Mouse (Mus musculus): ENCODE data around the gene Clk3. TPM values are rescaled to one million over a fixed set of nuclear protein-coding genes. Genes with fewer than 3 reads are reported as not detected.

Clk3 gene
- polyA plus RNA-seq, 1 experiment from 2014 or later, result 63.6 TPM

- Histone ChIP-seq H3K36me3 (peaks cover 3% of the 10 kb centered on the region; the same call in 1 of the 2 replicates), H3K27ac (replicated peaks) (no peak overlapping the region), H3K4me2 (no peak overlapping the region), H3K4me1 (peaks cover 28% of the 10 kb centered on the region), H3K9ac (replicated peaks) (no peak overlapping the region), H3K4me3 (replicated peaks) (no peak overlapping the region), H3K9me3 (replicated peaks) (no peaks in the 10 kb centered on the region), H3K27me3 (replicated peaks) (no peaks in the 10 kb centered on the region)
- ATAC-seq (ENCODE audit: low FRiP score), result no peak
- WGBS, result 14% methylated on average over 3 of the region's 3 CpGs
Measured at GRCm38 (mm10) chr9:57803047-57803446, 37.4 kb upstream of the Clk3 start.

GRCm38 (mm10) chr9:57800325-57800975 is 34.8 kb upstream of the Clk3 start:
- no peak overlapping the region for H3K4me2 ChIP-seq
- H3K36me3 ChIP-seq, result peaks cover 24% of the 10 kb centered on the region
- no peak overlapping the region for H3K27ac ChIP-seq (replicated peaks)
- no peak overlapping the region for H3K4me3 ChIP-seq (replicated peaks)
- no peak overlapping the region for H3K9ac ChIP-seq (replicated peaks)
- 91% methylated on average over 9 of the region's 9 CpGs for WGBS
- no peaks in the 10 kb centered on the region for H3K27me3 ChIP-seq (replicated peaks)
- H3K9me3 ChIP-seq (replicated peaks), result no peaks in the 10 kb centered on the region
- ATAC-seq (ENCODE audit: low FRiP score), result no peak
- H3K4me1 ChIP-seq, result peaks cover 16% of the 10 kb centered on the region

- H3K27me3 ChIP-seq (replicated peaks), result no peaks in the 10 kb centered on the region
- 9% methylated on average over 10 of the region's 10 CpGs for WGBS
- no peak overlapping the region for H3K4me2 ChIP-seq
- no peak overlapping the region for H3K9ac ChIP-seq (replicated peaks)
- no peak for ATAC-seq (ENCODE audit: low FRiP score)
- H3K36me3 ChIP-seq, result peaks cover 36% of the 10 kb centered on the region
- peaks cover 16% of the 10 kb centered on the region for H3K4me1 ChIP-seq
- H3K4me3 ChIP-seq (replicated peaks), result no peak overlapping the region
- H3K9me3 ChIP-seq (replicated peaks), result no peaks in the 10 kb centered on the region
- no peak overlapping the region for H3K27ac ChIP-seq (replicated peaks)
Measured at GRCm38 (mm10) chr9:57798725-57799253, 33.1 kb upstream of the Clk3 start.

DNA sequence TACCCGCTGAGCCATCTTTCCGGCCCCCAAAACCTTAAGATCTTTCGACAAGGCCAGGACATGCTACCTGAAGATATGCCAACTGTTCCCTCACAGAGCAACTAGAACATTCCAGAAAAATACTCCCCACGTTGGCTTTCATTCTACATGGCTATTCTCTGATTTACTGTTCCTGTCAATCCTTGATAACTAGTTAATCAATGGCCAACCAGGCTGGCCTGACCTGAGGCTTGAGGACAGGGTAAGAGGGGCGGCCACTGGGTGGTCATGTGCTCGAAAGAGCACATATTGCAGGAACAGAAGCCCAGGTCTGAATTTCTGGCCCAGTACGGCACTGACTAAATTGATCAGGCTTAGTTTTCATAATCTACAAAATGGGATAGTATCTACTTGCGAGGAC is 31.8 kb upstream of the Clk3 start:
- H3K27ac ChIP-seq (replicated peaks), result no peak overlapping the region
- H3K4me2 ChIP-seq, result no peak overlapping the region
- no peak overlapping the region for H3K9ac ChIP-seq (replicated peaks)
- H3K9me3 ChIP-seq (replicated peaks), result no peaks in the 10 kb centered on the region
- 95% methylated on average over 8 of the region's 8 CpGs for WGBS
- no peak overlapping the region for H3K4me3 ChIP-seq (replicated peaks)
- no peak for ATAC-seq (ENCODE audit: low FRiP score)
- no peaks in the 10 kb centered on the region for H3K27me3 ChIP-seq (replicated peaks)
- peaks cover 48% of the 10 kb centered on the region for H3K36me3 ChIP-seq
- H3K4me1 ChIP-seq, result peaks cover 6% of the 10 kb centered on the region; the same call in 1 of the 2 replicates

- Histone ChIP-seq H3K4me2 (no peak overlapping the region), H3K36me3 (peaks cover 46% of the 10 kb centered on the region), H3K27me3 (replicated peaks) (no peaks in the 10 kb centered on the region), H3K27ac (replicated peaks) (no peak overlapping the region), H3K4me3 (replicated peaks) (no peak overlapping the region), H3K9ac (replicated peaks) (no peak overlapping the region), H3K4me1 (no peaks in the 10 kb centered on the region), H3K9me3 (replicated peaks) (no peaks in the 10 kb centered on the region)
- ATAC-seq (ENCODE audit: low FRiP score), result no peak
- WGBS, result 86% methylated on average over 3 of the region's 3 CpGs
Measured at GRCm38 (mm10) chr9:57789733-57790132, 24.1 kb upstream of the Clk3 start.

DNA sequence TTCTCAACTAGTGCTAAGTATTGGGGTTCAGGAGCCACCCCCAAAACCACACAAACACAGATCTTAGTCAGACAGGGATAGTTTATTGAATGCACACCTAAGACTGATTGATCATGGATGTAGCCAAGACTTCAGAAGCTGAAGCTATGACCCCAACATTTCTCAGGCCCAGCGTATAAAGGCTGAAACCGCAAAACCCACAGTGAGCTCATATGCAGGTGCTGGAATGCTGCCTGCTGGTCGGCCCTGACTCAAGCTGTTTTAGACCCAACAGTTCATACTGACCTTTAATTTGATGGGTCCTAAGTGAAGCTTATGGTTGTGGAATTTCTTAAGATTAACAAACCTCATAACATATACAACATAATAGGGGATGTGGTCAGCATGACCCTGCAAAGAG is 17.0 kb upstream of the Clk3 start:
- no peak overlapping the region for H3K4me2 ChIP-seq
- no peaks in the 10 kb centered on the region for H3K36me3 ChIP-seq
- no peak overlapping the region for H3K9ac ChIP-seq (replicated peaks)
- H3K27me3 ChIP-seq (replicated peaks), result no peaks in the 10 kb centered on the region
- no peaks in the 10 kb centered on the region for H3K9me3 ChIP-seq (replicated peaks)
- H3K4me3 ChIP-seq (replicated peaks), result no peak overlapping the region
- no peak overlapping the region for H3K27ac ChIP-seq (replicated peaks)
- 97% methylated on average over 3 of the region's 3 CpGs for WGBS
- H3K4me1 ChIP-seq, result no peaks in the 10 kb centered on the region
- no peak for ATAC-seq (ENCODE audit: low FRiP score)

- Histone ChIP-seq H3K27ac (replicated peaks) (no peak overlapping the region), H3K9me3 (replicated peaks) (no peaks in the 10 kb centered on the region), H3K9ac (replicated peaks) (no peak overlapping the region), H3K4me3 (replicated peaks) (no peak overlapping the region), H3K36me3 (no peaks in the 10 kb centered on the region), H3K4me2 (no peak overlapping the region), H3K27me3 (replicated peaks) (no peaks in the 10 kb centered on the region), H3K4me1 (no peaks in the 10 kb centered on the region)
- ATAC-seq (ENCODE audit: low FRiP score), result no peak
- WGBS, result 67% methylated on average over 4 of the region's 4 CpGs
Measured at GRCm38 (mm10) chr9:57775736-57776135, 10.1 kb upstream of the Clk3 start.

- H3K4me3 ChIP-seq (replicated peaks), result no peak overlapping the region
- ATAC-seq (ENCODE audit: low FRiP score), result no peak
- no peaks in the 10 kb centered on the region for H3K27me3 ChIP-seq (replicated peaks)
- H3K4me1 ChIP-seq, result no peaks in the 10 kb centered on the region
- 77% methylated on average over 5 of the region's 5 CpGs for WGBS
- H3K27ac ChIP-seq (replicated peaks), result no peak overlapping the region
- H3K4me2 ChIP-seq, result no peak overlapping the region
- no peaks in the 10 kb centered on the region for H3K36me3 ChIP-seq
- no peak overlapping the region for H3K9ac ChIP-seq (replicated peaks)
- no peaks in the 10 kb centered on the region for H3K9me3 ChIP-seq (replicated peaks)
Measured at GRCm38 (mm10) chr9:57775026-57775425, 9.4 kb upstream of the Clk3 start.

GRCm38 (mm10) chr9:57774168-57774567 is 8.5 kb upstream of the Clk3 start:
- H3K36me3 ChIP-seq, result no peaks in the 10 kb centered on the region

DNA sequence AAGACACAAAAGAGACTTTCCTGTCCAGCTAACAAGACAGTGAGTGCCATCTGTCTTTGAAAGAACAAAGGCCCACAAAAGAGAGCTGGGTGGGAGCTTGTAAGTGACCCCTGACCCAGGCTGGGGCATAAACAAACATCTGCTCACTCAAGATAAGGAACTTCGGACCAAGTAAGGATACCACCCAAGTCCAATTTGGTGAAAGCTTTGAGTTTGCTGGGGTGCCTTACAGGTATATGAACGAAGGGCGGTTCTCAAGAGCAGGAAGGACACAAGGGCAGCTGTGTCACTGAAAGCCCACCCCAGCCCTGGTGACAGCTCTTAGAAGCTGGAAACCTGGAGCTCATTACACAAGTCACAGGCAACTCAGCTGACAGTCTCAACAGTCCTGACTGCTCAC is 8.1 kb upstream of the Clk3 start:
- no peak for ATAC-seq (ENCODE audit: low FRiP score)
- Histone ChIP-seq H3K27ac (replicated peaks) (no peak overlapping the region), H3K27me3 (replicated peaks) (no peaks in the 10 kb centered on the region), H3K4me2 (no peak overlapping the region), H3K4me1 (no peaks in the 10 kb centered on the region), H3K9ac (replicated peaks) (no peak overlapping the region), H3K9me3 (replicated peaks) (no peaks in the 10 kb centered on the region), H3K4me3 (replicated peaks) (no peak overlapping the region), H3K36me3 (no peaks in the 10 kb centered on the region)
- 78% methylated on average over 3 of the region's 3 CpGs for WGBS

More at GRCm38 (mm10) chr9:57774168-57774567, 8.5 kb upstream of the Clk3 start:
- no peaks in the 10 kb centered on the region for H3K4me1 ChIP-seq
- H3K27me3 ChIP-seq (replicated peaks), result no peaks in the 10 kb centered on the region
- no peak for ATAC-seq (ENCODE audit: low FRiP score)
- H3K4me2 ChIP-seq, result no peak overlapping the region
- no peak overlapping the region for H3K9ac ChIP-seq (replicated peaks)
- H3K9me3 ChIP-seq (replicated peaks), result no peaks in the 10 kb centered on the region
- no peak overlapping the region for H3K4me3 ChIP-seq (replicated peaks)
- WGBS, result 24% methylated on average over 1 of the region's 1 CpGs
- H3K27ac ChIP-seq (replicated peaks), result no peak overlapping the region

- Histone ChIP-seq H3K36me3 (no peaks in the 10 kb centered on the region), H3K27me3 (replicated peaks) (no peaks in the 10 kb centered on the region), H3K27ac (replicated peaks) (no peak overlapping the region), H3K4me3 (replicated peaks) (no peak overlapping the region), H3K9ac (replicated peaks) (no peak overlapping the region), H3K9me3 (replicated peaks) (no peaks in the 10 kb centered on the region), H3K4me2 (no peak overlapping the region), H3K4me1 (peaks cover 9% of the 10 kb centered on the region)
- WGBS, result 84% methylated on average over 2 of the region's 2 CpGs
- ATAC-seq (ENCODE audit: low FRiP score), result no peak
Measured at GRCm38 (mm10) chr9:57770836-57771235, 5.2 kb upstream of the Clk3 start.

- H3K9ac ChIP-seq (replicated peaks), result no peak overlapping the region
- H3K9me3 ChIP-seq (replicated peaks), result no peaks in the 10 kb centered on the region
- no peaks in the 10 kb centered on the region for H3K36me3 ChIP-seq
- no peak for ATAC-seq (ENCODE audit: low FRiP score)
- H3K27ac ChIP-seq (replicated peaks), result no peak overlapping the region
- no peaks in the 10 kb centered on the region for H3K27me3 ChIP-seq (replicated peaks)
- H3K4me3 ChIP-seq (replicated peaks), result no peak overlapping the region
- peaks cover 9% of the 10 kb centered on the region for H3K4me1 ChIP-seq
- WGBS, result 100% methylated on average over 1 of the region's 1 CpGs
- H3K4me2 ChIP-seq, result no peak overlapping the region
Measured at GRCm38 (mm10) chr9:57770214-57770613, 4.6 kb upstream of the Clk3 start.
